Mouse (Mus musculus) gastrocnemius, adult 18-20 months (tissue): ENCODE results near the gene 5530401A14Rik. TPM values are rescaled to one million over a fixed set of nuclear protein-coding genes. Genes with fewer than 3 reads are reported as not detected.

Experiments
- DNase-seq: peaks from one replicate; pipeline ENCODE4 v3.0.0; 2021; ENCODE audit warnings: low spot score
- long read RNA-seq, 2 experiments: library from polyadenylated mRNA; stranded (forward); transcript quantifications; one replicate each; pipeline ENCODE4 v2.0.0; 2021
- total RNA-seq, 2 experiments: library from RNA; stranded (reverse); gene quantifications; 2 replicates each; pipeline ENCODE4 v1.2.3; 2021

5530401A14Rik gene
- total RNA-seq: under 1 TPM in 1 of 2 experiments, not detected in 1; 0.21 TPM
- long read RNA-seq, experiment 1: 0 reads
- long read RNA-seq, experiment 2: 0 reads

GRCm38 (mm10) chr11:81860250-81860972 lies at the start of gene 5530401A14Rik:
5530401A14Rik (plus strand) TSS chr11:81860673.
- no peak for DNase-seq

- DNase-seq: no peak
These were observed 45.7 kb upstream of the 5530401A14Rik start for GRCm38 (mm10) chr11:81814816-81815215.

- no peak for DNase-seq
These were observed 43.9 kb upstream of the 5530401A14Rik start for GRCm38 (mm10) chr11:81816531-81816930.

- no peak for DNase-seq
These were observed 28.1 kb upstream of the 5530401A14Rik start for GRCm38 (mm10) chr11:81832381-81832780.

- DNase-seq: no peak
These were observed 22.0 kb upstream of the 5530401A14Rik start for GRCm38 (mm10) chr11:81838426-81838825.

GRCm38 (mm10) chr11:81841001-81841400 lies 19.5 kb upstream of the 5530401A14Rik start:
- no peak for DNase-seq

GRCm38 (mm10) chr11:81845010-81845685 lies 15.3 kb upstream of the 5530401A14Rik start:
- peak; percentile 23 for DNase-seq

GRCm38 (mm10) chr11:81845686-81846036 lies 14.8 kb upstream of the 5530401A14Rik start:
- DNase-seq: no peak

- no peak for DNase-seq
These were observed 12.5 kb upstream of the 5530401A14Rik start for GRCm38 (mm10) chr11:81847773-81848490.

GRCm38 (mm10) chr11:81865661-81866382 lies 5.3 kb downstream of the 5530401A14Rik start:
- DNase-seq: no peak

GRCm38 (mm10) chr11:81871506-81872213 lies 11.2 kb downstream of the 5530401A14Rik start:
- no peak for DNase-seq

GRCm38 (mm10) chr11:81896511-81896910 lies 36.0 kb downstream of the 5530401A14Rik start:
- DNase-seq: no peak

- no peak for DNase-seq
These were observed 37.3 kb downstream of the 5530401A14Rik start for GRCm38 (mm10) chr11:81897547-81898354.

GRCm38 (mm10) chr11:81902318-81902717 lies 41.8 kb downstream of the 5530401A14Rik start:
- no peak for DNase-seq

GRCm38 (mm10) chr11:81908760-81909159 lies 48.3 kb downstream of the 5530401A14Rik start:
- no peak for DNase-seq

GRCm38 (mm10) chr11:81909397-81909894 lies 49.0 kb downstream of the 5530401A14Rik start:
- DNase-seq: no peak

GRCm38 (mm10) chr11:81913071-81913470 lies 52.6 kb downstream of the 5530401A14Rik start:
- no peak for DNase-seq

GRCm38 (mm10) chr11:81915501-81915900 lies 55.0 kb downstream of the 5530401A14Rik start:
- no peak for DNase-seq

GRCm38 (mm10) chr11:81923096-81923495 lies 62.6 kb downstream of the 5530401A14Rik start:
- DNase-seq: no peak

GRCm38 (mm10) chr11:81923626-81924025 lies 63.2 kb downstream of the 5530401A14Rik start:
- DNase-seq: no peak
